Mouse (Mus musculus): ENCODE data around the gene Ttc23. TPM values are rescaled to one million over a fixed set of nuclear protein-coding genes. Genes with fewer than 3 reads are reported as not detected.

The Ttc23 gene
- polyA plus RNA-seq, 1 experiment from 2014 or later, result 8.4 TPM

GRCm38 (mm10) chr7:67699301-67699700 lies 52.1 kb downstream of the Ttc23 start:
- no peak for ATAC-seq
- Histone ChIP-seq H3K4me2 (ENCODE audit: low read length) (no peak overlapping the region), H3K36me3 (ENCODE audit: control insufficient read depth, insufficient read depth) (no peaks in the 10 kb centered on the region), H3K27ac (ENCODE audit: low read length) (no peak overlapping the region), H3K9me3 (ENCODE audit: control insufficient read depth, low read length) (no peaks in the 10 kb centered on the region), H3K27me3 (replicated peaks; ENCODE audit: control insufficient read depth, insufficient read depth, low read length) (no peaks in the 10 kb centered on the region), H3K9ac (replicated peaks; ENCODE audit: low read depth, low read length) (no peak overlapping the region), H3K4me1 (replicated peaks; ENCODE audit: control insufficient read depth, insufficient read depth, low read length) (no peaks in the 10 kb centered on the region), H3K4me3 (replicated peaks; ENCODE audit: low read length) (no peak overlapping the region)
- 91% methylated on average over 4 of the region's 4 CpGs for whole genome bisulfite sequencing

GRCm38 (mm10) chr7:67700846-67701245 lies 53.6 kb downstream of the Ttc23 start:
- H3K36me3 ChIP-seq (ENCODE audit: control insufficient read depth, insufficient read depth), result no peaks in the 10 kb centered on the region
- no peaks in the 10 kb centered on the region for H3K4me1 ChIP-seq (replicated peaks; ENCODE audit: control insufficient read depth, insufficient read depth, low read length)
- no peaks in the 10 kb centered on the region for H3K9me3 ChIP-seq (ENCODE audit: control insufficient read depth, low read length)
- H3K4me2 ChIP-seq (ENCODE audit: low read length), result no peak overlapping the region
- no peak overlapping the region for H3K27ac ChIP-seq (ENCODE audit: low read length)
- no peak overlapping the region for H3K4me3 ChIP-seq (replicated peaks; ENCODE audit: low read length)
- H3K9ac ChIP-seq (replicated peaks; ENCODE audit: low read depth, low read length), result no peak overlapping the region
- 0 out of 2 replicates have a peak, but pooled peaks have one; percentile 49 for ATAC-seq
- no peaks in the 10 kb centered on the region for H3K27me3 ChIP-seq (replicated peaks; ENCODE audit: control insufficient read depth, insufficient read depth, low read length)

- Histone ChIP-seq H3K27me3 (replicated peaks; ENCODE audit: control insufficient read depth, insufficient read depth, low read length) (no peaks in the 10 kb centered on the region), H3K27ac (ENCODE audit: low read length) (no peak overlapping the region), H3K36me3 (ENCODE audit: control insufficient read depth, insufficient read depth) (no peaks in the 10 kb centered on the region), H3K4me3 (replicated peaks; ENCODE audit: low read length) (no peak overlapping the region), H3K4me1 (replicated peaks; ENCODE audit: control insufficient read depth, insufficient read depth, low read length) (no peaks in the 10 kb centered on the region), H3K9ac (replicated peaks; ENCODE audit: low read depth, low read length) (no peak overlapping the region), H3K4me2 (ENCODE audit: low read length) (no peak overlapping the region), H3K9me3 (ENCODE audit: control insufficient read depth, low read length) (no peaks in the 10 kb centered on the region)
- ATAC-seq, result no peak
- 69% methylated on average over 17 of the region's 17 CpGs for WGBS
These were observed 54.2 kb downstream of the Ttc23 start for GRCm38 (mm10) chr7:67701252-67701914.

DNA sequence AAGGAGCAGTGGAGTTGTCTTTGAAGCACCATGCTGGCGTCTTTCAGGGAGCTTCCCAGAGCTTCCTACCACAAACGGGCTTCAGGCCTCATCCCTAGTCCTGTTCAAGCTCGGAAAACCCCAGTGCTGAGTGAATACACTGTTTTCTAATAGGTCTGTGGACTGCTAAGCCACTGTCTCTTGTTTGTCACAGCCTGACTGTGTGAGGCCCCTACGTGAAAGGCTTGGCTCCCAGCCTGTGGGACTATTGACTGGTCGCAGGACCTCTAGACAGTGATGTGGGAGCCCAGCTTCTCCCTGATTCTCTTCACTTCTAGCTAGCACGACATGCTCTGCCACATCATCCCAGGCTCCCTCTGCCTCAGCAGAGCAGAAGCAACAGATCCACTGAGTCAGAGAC lies 61.0 kb downstream of the Ttc23 start:
- H3K4me2 ChIP-seq (ENCODE audit: low read length), result no peak overlapping the region
- peaks cover 3% of the 10 kb centered on the region; the same call in 1 of the 2 replicates for H3K9me3 ChIP-seq (ENCODE audit: control insufficient read depth, low read length)
- H3K36me3 ChIP-seq (ENCODE audit: control insufficient read depth, insufficient read depth), result peaks cover 5% of the 10 kb centered on the region
- no peaks in the 10 kb centered on the region for H3K27me3 ChIP-seq (replicated peaks; ENCODE audit: control insufficient read depth, insufficient read depth, low read length)
- no peak overlapping the region for H3K9ac ChIP-seq (replicated peaks; ENCODE audit: low read depth, low read length)
- no peaks in the 10 kb centered on the region for H3K4me1 ChIP-seq (replicated peaks; ENCODE audit: control insufficient read depth, insufficient read depth, low read length)
- no peak for ATAC-seq
- no peak overlapping the region for H3K27ac ChIP-seq (ENCODE audit: low read length)
- no peak overlapping the region for H3K4me3 ChIP-seq (replicated peaks; ENCODE audit: low read length)
- WGBS, result 48% methylated on average over 6 of the region's 6 CpGs

GRCm38 (mm10) chr7:67710216-67710615 lies 63.0 kb downstream of the Ttc23 start:
- Histone ChIP-seq H3K9me3 (ENCODE audit: control insufficient read depth, low read length) (peaks cover 3% of the 10 kb centered on the region; the same call in 1 of the 2 replicates), H3K27ac (ENCODE audit: low read length) (no peak overlapping the region), H3K4me2 (ENCODE audit: low read length) (no peak overlapping the region), H3K36me3 (ENCODE audit: control insufficient read depth, insufficient read depth) (peaks cover 5% of the 10 kb centered on the region), H3K4me1 (replicated peaks; ENCODE audit: control insufficient read depth, insufficient read depth, low read length) (peaks cover 14% of the 10 kb centered on the region), H3K9ac (replicated peaks; ENCODE audit: low read depth, low read length) (no peak overlapping the region), H3K27me3 (replicated peaks; ENCODE audit: control insufficient read depth, insufficient read depth, low read length) (no peaks in the 10 kb centered on the region), H3K4me3 (replicated peaks; ENCODE audit: low read length) (no peak overlapping the region)
- no peak for ATAC-seq
- 93% methylated on average over 7 of the region's 7 CpGs for WGBS

- 27% methylated on average over 19 of the region's 19 CpGs for WGBS
- Histone ChIP-seq H3K4me3 (replicated peaks; ENCODE audit: low read length) (no peak overlapping the region), H3K36me3 (ENCODE audit: control insufficient read depth, insufficient read depth) (peaks cover 5% of the 10 kb centered on the region)
These were observed 66.8 kb downstream of the Ttc23 start for GRCm38 (mm10) chr7:67713820-67714510.

GRCm38 (mm10) chr7:67715176-67715575 lies 68.0 kb downstream of the Ttc23 start:
- 69% methylated on average over 7 of the region's 7 CpGs for WGBS
- peaks cover 14% of the 10 kb centered on the region for H3K4me1 ChIP-seq (replicated peaks; ENCODE audit: control insufficient read depth, insufficient read depth, low read length)
- peaks cover 3% of the 10 kb centered on the region; the same call in 1 of the 2 replicates for H3K9me3 ChIP-seq (ENCODE audit: control insufficient read depth, low read length)
- no peak overlapping the region for H3K9ac ChIP-seq (replicated peaks; ENCODE audit: low read depth, low read length)
- H3K4me3 ChIP-seq (replicated peaks; ENCODE audit: low read length), result no peak overlapping the region
- H3K4me2 ChIP-seq (ENCODE audit: low read length), result no peak overlapping the region
- H3K27me3 ChIP-seq (replicated peaks; ENCODE audit: control insufficient read depth, insufficient read depth, low read length), result no peaks in the 10 kb centered on the region
- ATAC-seq, result no peak
- peaks cover 5% of the 10 kb centered on the region for H3K36me3 ChIP-seq (ENCODE audit: control insufficient read depth, insufficient read depth)
- no peak overlapping the region for H3K27ac ChIP-seq (ENCODE audit: low read length)

More at GRCm38 (mm10) chr7:67713820-67714510, 66.8 kb downstream of the Ttc23 start:
- H3K9me3 ChIP-seq (ENCODE audit: control insufficient read depth, low read length), result peaks cover 3% of the 10 kb centered on the region; the same call in 1 of the 2 replicates
- no peaks in the 10 kb centered on the region for H3K27me3 ChIP-seq (replicated peaks; ENCODE audit: control insufficient read depth, insufficient read depth, low read length)
- H3K4me2 ChIP-seq (ENCODE audit: low read length), result 0 out of 2 replicates have a peak overlapping the region, but pooled peaks have one; percentile 0
- peaks cover 14% of the 10 kb centered on the region for H3K4me1 ChIP-seq (replicated peaks; ENCODE audit: control insufficient read depth, insufficient read depth, low read length)
- H3K9ac ChIP-seq (replicated peaks; ENCODE audit: low read depth, low read length), result 0 out of 2 replicates have a peak overlapping the region, but pooled peaks have one; percentile 28
- ATAC-seq, result peak; percentile 77
- H3K27ac ChIP-seq (ENCODE audit: low read length), result peak overlapping the region; percentile 34

GRCm38 (mm10) chr7:67716213-67716878 lies 69.1 kb downstream of the Ttc23 start:
- WGBS, result 74% methylated on average over 11 of the region's 11 CpGs
- Histone ChIP-seq H3K4me2 (ENCODE audit: low read length) (no peak overlapping the region), H3K9ac (replicated peaks; ENCODE audit: low read depth, low read length) (no peak overlapping the region), H3K27ac (ENCODE audit: low read length) (no peak overlapping the region), H3K36me3 (ENCODE audit: control insufficient read depth, insufficient read depth) (peaks cover 5% of the 10 kb centered on the region), H3K9me3 (ENCODE audit: control insufficient read depth, low read length) (peaks cover 3% of the 10 kb centered on the region; the same call in 1 of the 2 replicates), H3K4me1 (replicated peaks; ENCODE audit: control insufficient read depth, insufficient read depth, low read length) (peaks cover 14% of the 10 kb centered on the region), H3K4me3 (replicated peaks; ENCODE audit: low read length) (no peak overlapping the region), H3K27me3 (replicated peaks; ENCODE audit: control insufficient read depth, insufficient read depth, low read length) (no peaks in the 10 kb centered on the region)
- ATAC-seq, result no peak

DNA sequence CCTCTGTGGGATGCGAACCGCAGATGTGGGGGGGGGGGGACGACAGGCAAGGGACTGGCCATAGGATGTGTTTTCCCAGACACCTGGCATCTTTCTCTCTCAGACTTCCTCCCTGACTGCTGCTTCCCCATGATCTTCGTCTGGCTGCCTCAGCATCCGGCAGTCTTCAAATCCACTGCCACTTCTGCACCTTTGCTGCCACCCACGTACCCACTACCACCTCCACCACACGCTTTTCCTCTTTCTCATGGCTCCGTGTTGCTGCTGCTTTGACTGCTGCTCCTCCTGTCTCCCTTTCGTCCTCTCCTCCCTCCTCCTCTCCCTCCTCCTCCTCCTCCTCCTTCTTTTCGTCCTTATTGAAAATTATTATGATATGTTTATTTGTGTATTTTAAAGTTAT lies 69.7 kb downstream of the Ttc23 start:
- Histone ChIP-seq H3K4me3 (replicated peaks; ENCODE audit: low read length) (no peak overlapping the region), H3K9ac (replicated peaks; ENCODE audit: low read depth, low read length) (no peak overlapping the region), H3K4me2 (ENCODE audit: low read length) (no peak overlapping the region), H3K4me1 (replicated peaks; ENCODE audit: control insufficient read depth, insufficient read depth, low read length) (peaks cover 14% of the 10 kb centered on the region), H3K36me3 (ENCODE audit: control insufficient read depth, insufficient read depth) (peaks cover 5% of the 10 kb centered on the region), H3K27ac (ENCODE audit: low read length) (no peak overlapping the region), H3K9me3 (ENCODE audit: control insufficient read depth, low read length) (peaks cover 3% of the 10 kb centered on the region; the same call in 1 of the 2 replicates), H3K27me3 (replicated peaks; ENCODE audit: control insufficient read depth, insufficient read depth, low read length) (no peaks in the 10 kb centered on the region)
- WGBS, result 84% methylated on average over 10 of the region's 10 CpGs
- no peak for ATAC-seq

Measured in forebrain, embryonic 16.5 days (tissue).